Mouse (Mus musculus) spleen, postnatal 36 days (tissue): ENCODE results near the gene Usp10.

Source experiments
- DNase-seq, 2 experiments: peaks; one replicate each; pipeline ENCODE4 v3.0.0; 2022; ENCODE audit warnings: low spot score in 2 of 2, mixed read lengths in 1 of 2

The Usp10 gene

DNA sequence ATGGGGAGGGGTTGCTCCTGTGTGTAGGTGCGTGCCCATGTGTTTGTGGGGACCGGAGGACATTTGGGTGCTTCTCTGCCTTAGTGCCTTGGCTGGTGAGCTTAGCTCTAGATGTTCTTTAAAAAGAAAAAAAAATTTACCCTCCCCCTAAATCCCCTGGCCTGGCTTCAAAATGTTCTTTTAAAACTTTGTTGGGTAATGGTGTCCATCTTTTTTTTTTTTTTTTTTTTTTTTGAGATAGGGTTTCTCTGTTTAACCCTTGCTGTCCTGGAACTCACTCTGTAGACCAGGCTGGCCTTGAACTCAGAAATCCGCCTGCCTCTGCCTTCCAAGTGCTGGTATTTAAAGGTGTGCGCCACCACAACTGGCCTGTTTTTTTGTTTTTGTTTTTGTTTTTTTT lies 5.1 kb downstream of the Usp10 start:
- DNase-seq = no peak

DNA sequence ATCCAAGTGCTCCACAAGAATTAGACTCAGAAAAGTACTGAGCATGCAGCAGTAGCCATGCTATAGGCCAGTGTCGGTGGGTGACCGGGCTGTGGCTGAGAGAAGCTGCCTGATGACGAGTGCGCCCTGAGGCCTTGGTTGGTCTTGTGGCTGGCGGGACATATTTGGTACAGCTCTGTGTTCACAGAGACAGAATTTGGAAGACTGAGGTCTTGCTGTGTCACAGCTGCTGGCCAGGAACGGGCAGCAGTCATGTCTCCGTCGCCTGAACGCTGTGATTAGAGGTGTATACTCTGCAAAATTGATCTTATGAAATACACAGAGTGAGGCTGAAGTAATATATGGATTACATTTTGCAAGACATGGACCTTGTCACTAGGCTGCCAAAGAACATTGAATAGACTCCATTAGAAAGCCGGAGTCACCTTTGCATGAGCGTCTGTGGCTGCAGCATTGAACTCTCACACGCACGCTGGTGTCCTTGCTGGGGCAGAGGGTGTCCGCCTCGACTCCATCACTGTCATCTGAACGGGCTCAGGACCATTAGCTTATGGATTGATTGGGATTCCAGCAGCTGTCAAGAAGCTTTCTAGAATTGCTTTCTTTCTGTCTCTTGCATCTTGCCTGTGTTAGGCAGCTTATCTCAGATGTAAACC lies 6.2 kb downstream of the Usp10 start:
- no peak for DNase-seq

DNA sequence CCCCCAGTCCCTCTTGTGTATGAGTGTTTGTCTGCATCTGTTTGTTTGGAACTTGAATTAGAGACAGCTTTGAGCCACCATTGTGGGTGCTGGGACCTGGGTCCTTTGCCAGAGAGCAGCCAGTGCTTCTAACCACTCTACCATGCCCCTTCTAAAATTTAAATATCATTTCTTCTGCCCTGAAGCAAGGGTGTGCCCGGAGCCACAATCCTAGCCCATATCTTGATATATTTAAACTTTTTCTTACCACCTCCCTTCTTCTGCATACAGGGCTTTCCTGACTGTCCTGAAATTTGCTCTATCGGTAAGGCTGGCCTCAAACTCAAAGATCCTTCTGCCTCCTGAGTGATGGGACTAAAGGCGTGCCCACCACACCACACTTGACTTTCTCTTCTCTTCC lies 7.3 kb downstream of the Usp10 start:
- no peak for DNase-seq

DNA sequence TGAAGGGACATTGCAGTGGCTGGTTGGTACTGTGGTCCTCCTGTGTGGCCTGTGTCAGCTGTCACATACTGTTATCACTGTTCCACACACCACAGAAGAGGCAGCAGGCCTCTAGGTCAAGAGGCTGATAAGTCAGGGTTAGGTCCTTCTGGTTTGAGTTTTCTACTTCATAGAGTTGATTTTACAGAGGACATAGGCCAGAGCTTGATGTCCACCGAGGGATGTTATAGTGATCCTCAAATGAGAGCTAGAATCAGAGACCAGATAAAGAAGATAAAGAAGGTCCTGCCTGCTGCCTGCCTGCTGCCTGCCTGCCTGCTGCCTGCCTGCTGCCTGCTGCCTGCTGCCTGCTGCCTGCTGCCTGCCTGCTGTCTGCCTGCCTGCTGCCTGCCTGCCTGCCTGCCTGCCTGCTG lies 8.0 kb downstream of the Usp10 start:
- DNase-seq = peak; percentile 42 to 61

DNA sequence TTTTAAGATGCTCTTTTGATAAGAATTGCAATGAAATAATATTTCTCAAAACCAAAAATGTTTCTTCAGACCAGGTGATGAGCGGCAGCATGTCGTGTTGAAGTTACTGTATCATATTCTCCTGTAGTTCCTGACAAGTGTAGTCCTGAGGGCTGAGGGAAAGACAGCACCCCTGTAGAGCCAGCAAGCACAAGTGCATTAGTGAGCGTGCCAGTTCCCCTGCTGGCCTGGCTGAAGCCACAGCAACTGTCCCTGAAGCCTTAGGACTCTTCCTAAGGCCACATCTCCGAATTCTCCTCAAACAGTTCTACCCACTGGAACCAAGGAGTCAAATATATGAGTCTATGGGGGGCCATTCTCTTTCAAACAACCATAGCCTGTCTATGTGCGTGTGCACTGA lies 13.1 kb downstream of the Usp10 start:
- no peak for DNase-seq

DNA sequence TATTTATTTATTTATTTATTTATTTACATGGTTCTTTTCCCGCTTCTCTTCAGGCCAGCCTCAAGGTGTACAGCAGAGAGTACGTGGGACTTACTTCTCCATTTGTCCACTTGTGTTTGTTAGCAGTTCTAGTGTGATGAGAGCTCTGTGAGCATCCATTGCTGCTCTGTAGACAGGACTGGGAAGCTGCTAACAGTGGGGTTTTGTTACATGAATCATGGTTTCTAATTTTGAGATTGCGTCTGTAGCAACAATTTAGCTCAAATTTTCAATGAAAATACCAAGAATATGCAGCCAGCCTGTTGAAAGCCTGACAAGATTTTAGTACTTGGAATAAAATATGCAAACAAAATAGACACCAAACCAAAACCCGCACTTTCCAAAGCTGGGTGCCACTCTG lies 15.3 kb downstream of the Usp10 start:
- no peak for DNase-seq

DNA sequence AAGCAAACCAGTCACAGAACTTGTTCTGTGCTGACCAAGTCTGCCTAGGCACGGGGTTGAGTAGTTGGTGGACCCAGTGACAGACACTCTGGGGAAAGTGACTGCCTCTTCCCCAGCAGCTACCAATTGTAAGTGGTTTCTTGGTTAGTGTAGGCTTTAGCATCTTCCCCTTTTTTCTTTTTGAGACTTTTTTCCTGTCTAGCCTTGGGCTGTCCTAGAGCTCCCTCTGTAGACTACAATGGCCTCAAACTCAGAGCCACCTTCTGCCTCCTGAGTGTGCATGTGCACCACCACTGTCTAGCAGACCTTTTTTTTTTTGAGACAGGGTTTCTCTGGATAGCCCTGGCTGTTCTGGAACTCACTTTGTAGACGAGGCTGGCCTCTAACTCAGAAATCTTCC lies 16.3 kb downstream of the Usp10 start:
- DNase-seq = peak; percentile 62 to 68

- peak; percentile 17 to 37 for DNase-seq
These were observed 17.4 kb downstream of the Usp10 start for GRCm38 (mm10) chr8:119927422-119928092.

DNA sequence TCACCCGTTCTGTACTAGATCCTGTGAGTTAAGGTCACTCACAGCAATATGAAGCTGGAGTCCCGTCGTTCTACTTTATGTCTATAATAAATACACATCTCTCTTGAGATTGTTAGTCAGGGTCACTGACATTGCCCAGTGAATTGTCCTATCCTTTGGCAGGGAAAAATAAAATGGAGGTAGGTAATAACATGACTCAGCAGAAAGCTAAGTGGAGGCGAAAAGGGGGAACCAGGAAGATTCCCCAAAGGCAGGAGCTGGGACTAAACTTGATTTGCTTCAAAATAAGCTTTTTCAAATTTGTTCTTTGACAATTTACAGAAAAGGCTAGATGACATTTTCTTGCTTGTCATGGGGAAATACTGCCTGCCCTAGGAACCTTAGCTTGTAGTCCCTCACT lies 21.2 kb downstream of the Usp10 start:
- DNase-seq = no peak

- DNase-seq = no peak
These were observed 23.5 kb downstream of the Usp10 start for GRCm38 (mm10) chr8:119933681-119934080.

DNA sequence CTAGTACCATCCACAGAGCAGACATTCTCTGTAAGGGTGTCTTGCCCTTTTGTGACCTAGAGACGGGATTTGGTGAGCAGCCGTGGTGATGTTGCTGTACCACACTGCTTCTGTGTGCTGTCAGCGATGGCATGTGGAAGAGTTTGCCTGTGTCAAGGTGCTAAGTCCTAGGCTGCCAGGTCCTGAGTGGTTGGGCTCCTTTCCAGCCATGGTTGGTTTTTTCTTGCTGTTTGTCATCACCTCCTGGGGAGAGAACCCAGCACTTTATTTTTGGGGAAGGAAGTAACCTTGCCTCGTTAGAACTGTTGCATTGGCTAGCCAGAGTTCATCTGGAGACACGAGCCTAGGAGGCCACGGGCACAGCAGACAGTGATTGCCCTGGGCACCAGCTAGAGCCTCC lies 25.4 kb downstream of the Usp10 start:
- DNase-seq = no peak

GRCm38 (mm10) chr8:119938481-119938880 lies 28.3 kb downstream of the Usp10 start:
- no peak for DNase-seq

GRCm38 (mm10) chr8:119939336-119939735 lies 29.2 kb downstream of the Usp10 start:
- DNase-seq = no peak

DNA sequence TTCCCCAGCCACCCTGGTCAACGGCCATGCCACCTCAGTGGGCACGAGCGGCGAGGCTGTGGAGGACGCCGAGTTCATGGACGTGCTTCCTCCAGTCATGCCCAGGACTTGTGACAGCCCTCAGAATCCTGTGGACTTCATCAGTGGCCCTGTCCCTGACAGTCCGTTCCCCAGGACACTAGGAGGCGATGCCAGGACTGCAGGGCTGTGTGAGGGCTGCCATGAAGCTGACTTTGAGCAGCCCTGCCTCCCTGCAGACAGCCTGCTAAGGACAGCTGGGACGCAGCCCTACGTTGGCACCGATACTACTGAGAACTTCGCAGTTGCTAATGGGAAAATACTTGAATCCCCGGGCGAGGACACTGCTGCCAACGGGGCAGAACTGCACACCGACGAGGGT lies 31.3 kb downstream of the Usp10 start:
- DNase-seq = no peak

GRCm38 (mm10) chr8:119943616-119944015 lies 33.5 kb downstream of the Usp10 start:
- DNase-seq = no peak

DNA sequence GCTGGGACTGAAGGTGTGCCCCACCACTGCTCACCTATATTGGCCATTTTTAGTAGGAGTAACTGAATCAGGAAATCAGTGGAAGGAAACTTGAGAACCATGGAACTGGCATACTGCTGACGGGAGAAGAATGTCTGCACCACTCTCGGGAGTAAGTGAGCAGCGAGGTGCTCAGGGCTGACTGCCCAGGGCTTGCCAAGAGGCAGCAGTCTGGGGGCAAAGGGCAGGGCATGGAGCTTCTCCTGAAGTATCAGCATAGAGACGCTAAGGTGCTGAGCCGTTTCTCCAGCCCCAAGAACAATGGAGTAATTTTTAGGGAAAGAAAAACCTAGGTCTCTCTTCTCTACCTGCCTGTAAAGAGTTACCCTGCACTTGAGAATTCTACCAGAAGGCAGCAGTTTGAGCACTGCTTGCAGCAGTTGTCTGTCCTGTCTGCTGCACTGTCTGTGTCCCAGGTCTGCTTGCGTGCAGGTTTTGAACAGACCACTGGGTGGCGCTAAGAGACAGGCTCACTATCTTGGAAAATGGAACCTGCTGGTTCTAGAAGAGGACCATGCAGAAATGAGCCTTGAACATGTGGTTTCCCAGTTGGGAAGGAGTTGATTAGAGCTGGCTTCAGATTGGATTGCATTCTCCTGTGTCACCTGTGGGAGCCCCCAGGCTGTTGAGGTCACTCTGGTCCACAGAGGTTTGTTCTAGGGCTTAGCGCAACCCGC lies 34.1 kb downstream of the Usp10 start:
- peak; percentile 32 to 43 for DNase-seq

DNA sequence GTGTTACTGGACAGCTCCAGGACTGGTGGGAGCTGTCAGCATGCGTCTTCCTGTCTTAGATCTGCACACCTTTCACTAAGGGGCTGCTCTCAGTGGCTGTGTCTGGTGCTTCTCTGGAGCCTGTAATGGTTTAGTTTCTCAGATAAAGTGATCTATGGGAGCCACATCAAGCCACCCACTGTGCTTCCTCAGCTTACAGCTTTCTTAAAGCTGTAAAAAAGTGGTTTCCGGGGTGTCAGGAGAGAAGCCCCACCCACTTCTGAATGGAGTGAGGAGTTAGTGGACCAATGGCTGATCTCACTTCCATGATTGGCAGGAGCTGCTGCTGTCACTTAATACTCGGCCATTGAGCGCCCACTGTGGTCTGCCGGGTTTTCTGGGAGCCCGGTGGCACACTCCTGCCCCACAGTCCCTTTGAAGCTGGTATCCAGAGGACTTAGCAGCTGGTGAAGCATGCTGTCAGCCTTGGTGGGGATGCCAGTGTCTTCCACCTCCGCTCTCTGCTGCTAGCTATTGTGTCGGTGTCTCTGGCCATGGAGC lies 36.2 kb downstream of the Usp10 start:
- DNase-seq = no peak

DNA sequence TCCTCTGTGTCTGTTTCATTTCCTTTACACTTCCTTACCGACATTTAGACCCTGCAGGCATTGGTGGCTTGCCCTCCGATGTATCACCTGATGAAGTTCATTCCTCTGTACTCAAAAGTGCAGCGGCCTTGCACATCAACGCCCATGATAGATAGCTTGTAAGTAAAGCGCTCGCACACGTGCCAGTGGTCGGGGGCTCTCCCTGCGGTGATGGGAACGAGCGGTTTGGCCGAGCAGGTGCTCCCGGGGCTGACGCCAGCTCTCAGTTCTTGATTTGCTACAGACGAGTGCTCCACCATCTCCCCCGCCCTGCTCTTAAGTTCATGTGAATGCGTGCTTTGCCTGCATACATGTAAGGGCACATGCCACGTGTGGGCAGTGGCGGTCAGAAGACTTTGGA lies 37.5 kb downstream of the Usp10 start:
- peak; percentile 6 to 11 for DNase-seq

GRCm38 (mm10) chr8:119948340-119948739 lies 38.2 kb downstream of the Usp10 start:
- DNase-seq = no peak

DNA sequence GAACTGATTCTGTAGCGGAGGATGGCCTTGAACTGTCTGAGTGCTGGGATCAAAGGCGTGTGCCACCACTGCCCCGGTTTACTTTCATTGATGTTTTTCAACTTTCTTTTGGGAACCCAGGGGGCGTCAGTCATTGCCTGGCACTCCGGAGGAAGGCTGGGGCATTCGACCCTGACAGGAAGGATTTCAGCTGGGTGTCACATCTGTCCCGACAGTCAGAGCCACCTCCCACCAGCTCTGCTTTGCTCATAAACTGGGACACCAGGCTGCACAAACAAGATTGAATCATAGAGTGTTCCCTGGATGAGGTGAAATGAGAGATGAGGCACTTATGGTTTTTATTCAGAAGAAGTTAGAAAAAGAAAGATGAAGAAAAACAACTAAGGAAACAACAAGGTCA lies 42.1 kb downstream of the Usp10 start:
- DNase-seq = no peak

DNA sequence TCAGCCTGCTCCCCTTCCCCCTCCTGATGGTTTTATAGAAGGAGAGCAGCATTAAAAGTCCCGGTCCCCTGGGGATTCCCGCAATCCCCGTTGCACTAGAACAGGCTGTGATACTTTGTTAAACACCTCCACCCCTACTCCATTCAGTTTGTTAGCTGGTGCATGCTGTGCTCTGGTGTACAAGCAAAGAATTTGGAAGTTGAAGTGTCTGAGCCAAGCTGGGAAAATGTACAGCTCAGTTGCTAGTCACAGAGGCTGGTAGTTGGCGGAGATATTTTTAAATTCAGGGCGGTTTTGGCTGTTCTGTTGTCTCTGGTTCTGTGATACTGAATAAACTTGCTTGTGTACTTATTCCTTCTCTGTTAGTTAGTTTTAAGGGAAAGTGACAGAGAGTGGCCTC lies 42.6 kb downstream of the Usp10 start:
- DNase-seq = no peak

GRCm38 (mm10) chr8:119955333-119955732 lies 45.2 kb downstream of the Usp10 start:
- DNase-seq = no peak

DNA sequence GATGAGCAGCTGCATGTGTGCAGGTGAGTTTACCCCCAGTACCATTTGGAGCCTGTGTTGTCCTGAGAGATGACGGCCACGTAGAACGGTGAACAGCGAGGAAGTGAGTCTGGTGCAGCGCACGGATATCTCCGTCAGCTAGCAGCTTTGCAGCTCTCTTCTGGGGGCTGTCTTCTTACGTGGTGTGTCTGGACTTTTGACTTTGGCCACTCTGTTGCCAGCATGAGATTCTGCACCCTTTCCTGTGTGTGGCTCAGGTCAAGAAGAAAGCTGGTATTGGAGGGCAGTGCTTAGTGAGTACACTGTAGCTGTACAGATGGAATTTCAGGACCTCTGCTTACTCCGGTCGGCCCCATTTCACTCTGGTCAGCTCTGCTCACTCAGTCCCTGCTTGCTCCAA lies 47.9 kb downstream of the Usp10 start:
- no peak for DNase-seq
